Mouse (Mus musculus) heart, postnatal 0 days (tissue): Measurements from ENCODE around the gene Colgalt2. TPM values are rescaled to one million over a fixed set of nuclear protein-coding genes. Genes with fewer than 3 reads are reported as not detected.
A peak's percentile ranks its signal among the peaks of the same experiment; 100 is the strongest.

ENCODE experiments used
- ATAC-seq: fragments of 200-750 bp; cut with Nextera tagmentation; 2 replicates; pipeline ENCODE4 v1.8.0; 2017; ENCODE audit warnings: low read depth, moderate number of reproducible peaks, moderate library complexity; ENCODE audit not compliant: insufficient read depth
- DNase-seq: peaks from one replicate; pipeline ENCODE4 v3.0.0-alpha.2; 2016; ENCODE audit warnings: low spot score
- H3K27ac ChIP-seq: fragments of 300-500 bp; sonication (generic); 2 replicates; pipeline ENCODE4 v1.5.1; 2014; ENCODE audit warnings: low read depth, mild to moderate bottlenecking
- H3K27me3 ChIP-seq: fragments of 300-500 bp; sonication (generic); 2 replicates; pipeline ENCODE4 v1.6.1; 2014; ENCODE audit warnings: low read length, mixed read lengths; ENCODE audit not compliant: control insufficient read depth, insufficient read depth
- H3K36me3 ChIP-seq: fragments of 300-500 bp; sonication (generic); replicated peaks from 2 replicates; pipeline ENCODE4 v1.6.1; 2014; ENCODE audit warnings: low read length, mixed read lengths; ENCODE audit not compliant: control insufficient read depth, insufficient read depth
- H3K4me1 ChIP-seq: fragments of 300-500 bp; sonication (generic); 2 replicates; pipeline ENCODE4 v1.6.1; 2014; ENCODE audit warnings: antibody characterized with exemption; ENCODE audit not compliant: control insufficient read depth, insufficient read depth
- H3K4me2 ChIP-seq: fragments of 300-500 bp; sonication (generic); 2 replicates; pipeline ENCODE4 v1.6.1; 2014; ENCODE audit warnings: low read depth, mild to moderate bottlenecking, low read length, moderate library complexity
- H3K4me3 ChIP-seq: fragments of 300-500 bp; sonication (generic); 2 replicates; pipeline ENCODE4 v1.5.1; 2014; ENCODE audit warnings: low read depth, low read length
- H3K9ac ChIP-seq: fragments of 300-500 bp; sonication (generic); replicated peaks from 2 replicates; pipeline ENCODE4 v1.6.1; 2014; ENCODE audit warnings: low read depth, low read length, mixed read lengths
- H3K9me3 ChIP-seq: fragments of 300-500 bp; sonication (generic); replicated peaks from 2 replicates; pipeline ENCODE4 v1.6.1; 2016; ENCODE audit warnings: low read length; ENCODE audit not compliant: control insufficient read depth
- CTCF ChIP-seq: IDR thresholded peaks from 2 replicates; pipeline ENCODE4 v1.5.1; 2016; ENCODE audit warnings: antibody characterized with exemption, control low read depth, low read depth
- EP300 ChIP-seq: IDR thresholded peaks from 2 replicates; pipeline ENCODE4 v1.6.1; 2016; ENCODE audit warnings: antibody characterized with exemption, low read depth
- WGBS: fragments of 180-500 bp; shearing (Covaris S2); extraction: QIAGEN DNeasy Blood & Tissue Kit; methylation state at CpG from one replicate; pipeline ENCODE4 v1.1.7; 2014; 5-methylcytosine and 5-hydroxymethylcytosine counted together
- polyA plus RNA-seq: library from polyadenylated mRNA; unstranded; fragments of >200 nt; fragmentation: Nextera tagmentation; extraction: Ambion mirVana; gene quantifications from 2 replicates; pipeline ENCODE4 v1.2.1, GENCODE M21; 2015
- total RNA-seq: library from RNA; depleted of rRNA; stranded (reverse); fragments of >200 nt; gene quantifications from 2 replicates; pipeline ENCODE4 v1.2.3, GENCODE M21; 2014; ENCODE audit warnings: low replicate concordance

Gene Colgalt2
- total and polyA plus RNA-seq, 2 experiments from 2014 or later = 1.7 to 4.6 TPM

DNA sequence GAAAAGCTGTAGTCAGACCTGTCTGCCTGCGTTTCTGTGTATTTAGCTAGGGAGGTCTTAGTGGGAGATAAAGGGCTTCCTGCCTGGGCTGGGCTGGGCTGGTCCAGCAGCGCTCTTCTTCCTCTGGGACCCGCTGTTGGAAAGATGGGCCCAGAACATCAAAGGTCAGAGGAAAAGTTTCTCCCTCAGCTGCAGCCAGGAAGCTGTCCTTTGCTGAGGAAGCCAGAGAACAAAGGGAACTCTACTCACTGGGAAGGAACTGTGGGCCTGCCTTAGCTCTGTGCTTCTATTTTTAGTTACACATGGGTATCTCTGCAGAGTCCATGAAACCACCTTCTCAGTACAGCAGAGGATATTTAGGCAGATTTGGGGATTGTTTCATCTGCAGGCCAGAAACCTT is 62.2 kb downstream of the Colgalt2 start:
- no peak overlapping the region for H3K4me2 ChIP-seq
- H3K9ac ChIP-seq = no peak overlapping the region
- TF ChIP-seq EP300 = 0 out of 2 replicates have a peak, but pooled peaks have one; percentile 24
- no peak for TF ChIP-seq CTCF
- no peaks in the 10 kb centered on the region for H3K36me3 ChIP-seq
- ATAC-seq (peak; percentile 87), DNase-seq (peak; percentile 72)
- H3K27me3 ChIP-seq = no peaks in the 10 kb centered on the region
- H3K4me3 ChIP-seq = no peak overlapping the region
- WGBS = 15% methylated on average over 3 of the region's 3 CpGs
- peak overlapping the region; percentile 86 for H3K27ac ChIP-seq
- H3K9me3 ChIP-seq = no peaks in the 10 kb centered on the region
- H3K4me1 ChIP-seq = peaks cover 17% of the 10 kb centered on the region

DNA sequence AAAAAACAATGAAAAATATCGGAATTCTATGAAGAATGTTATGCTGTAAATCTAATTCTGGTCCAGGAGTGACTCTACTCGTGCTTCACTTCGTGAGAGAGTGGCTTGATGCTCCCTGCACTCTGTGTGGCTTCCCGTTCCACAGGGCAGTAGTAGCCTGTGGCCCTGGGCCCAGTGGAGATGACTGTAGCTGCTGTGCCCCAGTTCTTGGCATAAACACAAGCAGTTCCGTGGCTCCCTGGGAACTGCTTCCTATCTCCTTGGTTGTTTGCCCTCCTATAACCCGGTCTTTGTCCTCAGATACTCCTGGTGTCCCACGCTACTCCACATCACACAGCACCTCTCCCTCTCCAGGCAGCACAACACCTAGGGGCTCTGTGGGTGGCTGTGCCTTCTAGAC is 62.7 kb downstream of the Colgalt2 start:
- 0 out of 2 replicates have a peak overlapping the region, but pooled peaks have one; percentile 4 for H3K4me2 ChIP-seq
- DNase-seq (no peak), ATAC-seq (peak; percentile 68)
- 41% methylated on average over 7 of the region's 7 CpGs for WGBS
- no peaks in the 10 kb centered on the region for H3K36me3 ChIP-seq
- peak overlapping the region; percentile 86 for H3K27ac ChIP-seq
- H3K27me3 ChIP-seq = no peaks in the 10 kb centered on the region
- TF ChIP-seq CTCF (no peak), EP300 (no peak)
- no peaks in the 10 kb centered on the region for H3K9me3 ChIP-seq
- H3K9ac ChIP-seq = no peak overlapping the region
- no peak overlapping the region for H3K4me3 ChIP-seq
- H3K4me1 ChIP-seq = peaks cover 16% of the 10 kb centered on the region

DNA sequence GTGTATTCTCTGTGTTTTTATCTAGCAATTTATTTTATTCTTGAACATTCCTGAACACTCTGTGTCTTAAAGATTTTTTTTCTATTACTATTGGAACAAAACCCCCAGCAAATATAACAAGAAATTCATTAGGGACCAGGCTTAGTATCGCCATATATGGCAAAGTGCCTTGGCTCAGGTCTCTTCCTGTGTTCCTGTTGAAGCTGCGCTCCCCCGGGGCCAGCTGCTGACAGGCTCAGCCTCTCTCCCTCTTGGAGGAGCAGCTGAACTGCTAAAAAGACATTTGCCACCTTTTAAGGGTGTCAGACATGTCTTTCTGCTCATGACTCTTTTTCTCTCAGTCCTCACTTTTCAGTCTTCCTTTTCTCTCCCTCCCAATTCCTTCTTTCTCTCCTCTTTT is 66.7 kb downstream of the Colgalt2 start:
- H3K9me3 ChIP-seq = no peaks in the 10 kb centered on the region
- no peak overlapping the region for H3K27ac ChIP-seq
- no peak; the same call in 1 of the 2 replicates for ATAC-seq
- H3K4me1 ChIP-seq = peaks cover 15% of the 10 kb centered on the region
- H3K27me3 ChIP-seq = no peaks in the 10 kb centered on the region
- no peaks in the 10 kb centered on the region for H3K36me3 ChIP-seq
- no peak overlapping the region for H3K9ac ChIP-seq
- H3K4me3 ChIP-seq = no peak overlapping the region
- WGBS = 23% methylated on average over 3 of the region's 3 CpGs
- no peak for TF ChIP-seq CTCF
- no peak for TF ChIP-seq EP300
- H3K4me2 ChIP-seq = no peak overlapping the region
- DNase-seq = peak; percentile 33

DNA sequence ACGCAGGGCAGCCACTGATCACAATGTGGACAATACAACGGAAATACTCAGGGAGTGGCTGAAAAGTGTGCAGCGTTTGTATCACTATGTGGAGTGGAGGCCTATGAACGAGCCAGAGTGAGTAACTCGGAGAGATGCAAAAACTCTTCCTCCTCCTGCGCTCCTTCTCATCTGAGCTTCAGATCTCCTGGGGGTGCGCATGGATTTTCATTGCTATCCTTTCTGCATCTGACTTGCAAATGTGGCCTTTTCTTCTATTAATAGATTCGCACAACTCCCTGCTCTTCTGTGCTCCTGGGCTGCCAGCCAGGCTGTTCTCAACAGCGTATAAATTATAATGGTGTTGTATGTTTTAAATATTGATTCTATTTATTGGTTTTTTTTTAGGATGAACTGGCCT is 68.8 kb downstream of the Colgalt2 start:
- H3K36me3 ChIP-seq = no peaks in the 10 kb centered on the region
- no peaks in the 10 kb centered on the region for H3K9me3 ChIP-seq
- H3K27me3 ChIP-seq = no peaks in the 10 kb centered on the region
- TF ChIP-seq EP300 (no peak), CTCF (no peak)
- no peak overlapping the region for H3K27ac ChIP-seq
- WGBS = 48% methylated on average over 9 of the region's 9 CpGs
- peaks cover 5% of the 10 kb centered on the region; the same call in 1 of the 2 replicates for H3K4me1 ChIP-seq
- ATAC-seq (no peak), DNase-seq (no peak)
- no peak overlapping the region for H3K4me3 ChIP-seq
- peak overlapping the region; percentile 34; the same call in 1 of the 2 replicates for H3K4me2 ChIP-seq
- no peak overlapping the region for H3K9ac ChIP-seq

DNA sequence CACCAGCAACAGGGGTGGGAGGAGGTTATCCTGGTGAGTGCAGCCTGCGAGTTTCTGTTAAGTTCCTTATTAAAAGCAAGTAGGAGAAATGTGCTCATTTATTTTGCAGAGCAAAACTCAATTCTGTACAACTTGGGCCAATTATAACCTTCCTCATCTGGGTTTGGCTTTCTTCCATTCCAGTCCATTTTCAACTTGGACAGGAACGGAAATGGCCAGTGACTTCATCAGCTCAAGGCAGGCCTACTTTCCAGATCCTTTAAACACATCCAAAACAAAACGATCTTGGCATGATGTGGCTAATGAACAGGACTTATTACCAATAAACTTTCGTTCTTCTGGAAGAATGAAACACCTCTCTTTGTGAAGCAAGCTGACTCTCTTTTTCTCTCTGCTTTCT is 76.5 kb downstream of the Colgalt2 start:
- Histone ChIP-seq H3K9ac (no peak overlapping the region), H3K27me3 (no peaks in the 10 kb centered on the region), H3K4me2 (no peak overlapping the region), H3K27ac (no peak overlapping the region), H3K4me3 (no peak overlapping the region), H3K4me1 (no peaks in the 10 kb centered on the region), H3K9me3 (no peaks in the 10 kb centered on the region), H3K36me3 (no peaks in the 10 kb centered on the region)
- no peak for DNase-seq
- ATAC-seq = no peak
- TF ChIP-seq EP300 (no peak), CTCF (no peak)
- 71% methylated on average over 4 of the region's 4 CpGs for WGBS

DNA sequence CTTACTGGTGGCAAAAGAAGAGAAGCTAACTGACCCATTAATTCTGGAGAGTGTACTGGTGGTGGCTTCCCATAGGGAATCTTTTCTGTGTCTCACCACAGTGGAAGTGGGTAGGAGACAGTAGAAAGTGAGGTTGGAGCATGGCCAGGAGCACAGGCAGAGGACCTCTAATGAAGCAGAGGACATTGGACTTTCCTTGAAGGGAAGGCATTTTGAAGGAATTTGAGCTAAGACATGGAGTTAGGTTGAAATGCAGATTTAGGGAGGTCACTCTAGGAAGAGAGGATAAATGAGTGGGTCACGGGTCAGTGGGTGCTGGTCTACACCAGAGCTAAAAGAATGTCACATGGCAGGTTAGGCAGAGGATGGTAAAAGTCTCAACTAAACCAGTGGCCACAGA is 91.2 kb downstream of the Colgalt2 start:
- no peak overlapping the region for H3K27ac ChIP-seq
- no peak for DNase-seq
- no peaks in the 10 kb centered on the region; the same call in 1 of the 2 replicates for H3K9me3 ChIP-seq
- no peak overlapping the region for H3K9ac ChIP-seq
- no peak for TF ChIP-seq CTCF
- no peak for TF ChIP-seq EP300
- no peaks in the 10 kb centered on the region for H3K36me3 ChIP-seq
- no peak for ATAC-seq
- H3K4me3 ChIP-seq = no peak overlapping the region
- no peak overlapping the region for H3K4me2 ChIP-seq
- H3K27me3 ChIP-seq = no peaks in the 10 kb centered on the region
- no peaks in the 10 kb centered on the region for H3K4me1 ChIP-seq
- WGBS = 96% methylated on average over 1 of the region's 1 CpGs
